Mouse (Mus musculus) retina, adult 2 months (tissue): ENCODE results near the gene Tuft1.
"Not testable (repeated sequence)": the region's sequence is repeated elsewhere in the genome, so short reads cannot be mapped to it uniquely, and the experiment has no call there.

Source experiments
- DNase-seq: peaks from one replicate; pipeline ENCODE4 v3.0.0-alpha.2; 2012; ENCODE audit warnings: low read depth, low spot score

Gene Tuft1

GRCm38 (mm10) chr3:94658740-94659095 lies at the start of gene Tuft1:
TSS of gene Tuft1 (minus strand) at chr3:94658872.
- not testable (repeated sequence) for DNase-seq

GRCm38 (mm10) chr3:94703364-94703763 lies 44.7 kb upstream of the Tuft1 start:
- not testable (repeated sequence) for DNase-seq

DNA sequence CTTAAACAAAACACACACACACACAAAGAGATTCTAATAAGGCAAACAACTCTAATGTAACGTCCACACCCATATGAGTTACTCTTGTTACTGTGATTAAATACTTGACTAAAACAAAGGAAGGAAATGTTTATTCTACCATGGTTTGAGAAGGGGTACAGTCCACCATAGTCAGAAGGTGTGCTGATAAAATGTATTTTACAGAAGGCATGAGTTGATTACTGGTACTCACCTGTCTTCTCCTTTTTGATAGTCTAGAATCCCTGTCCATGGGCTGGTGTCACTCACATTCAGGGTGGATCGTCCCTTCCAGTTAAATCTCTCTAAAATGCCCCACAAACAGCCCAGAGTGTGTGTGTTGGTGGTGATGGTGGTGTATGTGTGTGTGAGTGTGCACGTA lies 44.2 kb upstream of the Tuft1 start:
- no peak for DNase-seq

- not testable (repeated sequence) for DNase-seq
These were observed 43.6 kb upstream of the Tuft1 start for GRCm38 (mm10) chr3:94702163-94702810.

GRCm38 (mm10) chr3:94696257-94696656 lies 37.6 kb upstream of the Tuft1 start:
- not testable (repeated sequence) for DNase-seq

DNA sequence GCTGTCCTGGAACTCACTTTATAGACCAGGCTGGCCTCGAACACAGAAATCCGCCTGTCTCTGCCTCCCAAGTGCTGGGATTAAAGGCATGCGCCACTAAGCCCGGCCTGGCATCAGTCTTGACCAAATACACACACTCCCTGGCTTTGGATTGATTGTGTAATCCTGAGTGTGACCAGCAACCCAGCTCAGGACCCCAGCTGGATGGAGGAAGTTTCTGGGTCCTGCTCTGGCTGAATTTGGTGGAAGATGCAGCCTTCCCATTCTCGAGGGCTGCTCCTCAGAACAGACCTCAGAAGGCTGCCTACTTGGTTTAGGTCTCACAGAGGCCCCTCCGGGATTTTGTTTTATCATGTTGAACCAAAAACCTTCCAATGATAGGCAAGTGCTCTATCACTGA lies 36.9 kb upstream of the Tuft1 start:
- DNase-seq: not testable (repeated sequence)

DNA sequence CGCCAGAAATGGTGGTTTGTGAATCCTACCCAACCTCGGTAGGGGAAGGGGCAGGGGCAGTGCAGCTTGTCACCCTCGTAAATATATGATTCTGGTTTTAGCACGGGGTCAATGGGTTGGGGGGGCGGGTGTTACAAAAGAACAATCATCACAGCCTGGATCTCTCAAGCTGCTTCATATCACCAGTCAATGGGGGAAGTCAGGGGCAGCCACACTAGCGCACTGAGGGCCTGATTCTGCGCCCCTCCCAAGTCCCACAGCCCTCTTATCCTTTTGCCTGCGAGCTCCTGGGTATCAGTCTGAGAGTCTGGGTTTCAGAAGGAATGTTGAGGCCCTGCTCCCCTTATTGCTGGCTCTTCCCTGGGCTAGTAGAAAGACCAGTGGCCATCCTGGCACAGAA lies 35.2 kb upstream of the Tuft1 start:
- DNase-seq: not testable (repeated sequence)

DNA sequence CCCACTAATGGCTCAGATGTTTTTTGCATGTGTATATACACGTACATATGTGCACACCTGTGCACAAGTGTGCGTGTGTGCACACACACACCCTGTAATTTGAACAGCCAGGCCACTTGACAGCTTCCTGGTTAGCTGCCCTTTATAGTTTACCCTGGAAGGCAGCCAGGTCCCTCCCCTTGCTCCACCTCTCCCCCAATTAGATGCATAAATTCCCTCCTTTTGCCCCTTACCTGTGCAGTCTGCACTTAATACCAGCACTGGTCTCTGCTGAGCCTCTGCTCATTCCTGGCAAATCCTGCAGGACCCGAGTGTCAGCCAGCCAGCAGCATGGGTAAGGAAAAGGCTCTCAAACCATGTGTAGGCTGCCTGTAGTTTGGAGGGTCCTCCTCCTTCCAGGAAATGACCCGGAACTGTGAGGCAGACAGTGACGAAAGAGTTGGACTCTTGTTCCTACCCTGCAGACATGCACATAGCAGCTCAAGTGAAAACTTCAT lies 34.7 kb upstream of the Tuft1 start, which contains the start of gene Selenbp2:
TSS of gene Selenbp2 (plus strand) at position 228 of the 497 bp plus-strand sequence.
- no peak for DNase-seq

DNA sequence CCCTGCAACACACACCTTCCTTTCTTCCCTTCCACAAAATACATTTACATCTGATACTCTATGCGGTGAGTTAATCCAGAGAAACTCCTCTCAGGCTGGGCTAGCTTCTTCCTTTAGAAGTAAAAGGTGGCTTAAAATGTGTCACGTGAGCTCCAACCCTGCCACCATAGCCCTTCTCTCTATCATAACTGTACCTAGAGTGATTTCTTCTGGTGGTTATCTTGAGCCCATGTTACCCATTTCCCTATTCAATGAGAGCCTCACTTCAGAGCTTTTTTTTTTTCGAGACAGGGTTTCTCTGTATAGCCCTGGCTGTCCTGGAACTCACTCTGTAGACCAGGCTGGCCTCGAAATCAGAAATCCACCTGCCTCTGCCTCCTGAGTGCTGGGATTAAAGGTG lies 33.0 kb upstream of the Tuft1 start:
- DNase-seq: not testable (repeated sequence)

- no peak for DNase-seq
These were observed 32.1 kb upstream of the Tuft1 start for GRCm38 (mm10) chr3:94690616-94691247.

GRCm38 (mm10) chr3:94690162-94690561 lies 31.5 kb upstream of the Tuft1 start:
- not testable (repeated sequence) for DNase-seq

DNA sequence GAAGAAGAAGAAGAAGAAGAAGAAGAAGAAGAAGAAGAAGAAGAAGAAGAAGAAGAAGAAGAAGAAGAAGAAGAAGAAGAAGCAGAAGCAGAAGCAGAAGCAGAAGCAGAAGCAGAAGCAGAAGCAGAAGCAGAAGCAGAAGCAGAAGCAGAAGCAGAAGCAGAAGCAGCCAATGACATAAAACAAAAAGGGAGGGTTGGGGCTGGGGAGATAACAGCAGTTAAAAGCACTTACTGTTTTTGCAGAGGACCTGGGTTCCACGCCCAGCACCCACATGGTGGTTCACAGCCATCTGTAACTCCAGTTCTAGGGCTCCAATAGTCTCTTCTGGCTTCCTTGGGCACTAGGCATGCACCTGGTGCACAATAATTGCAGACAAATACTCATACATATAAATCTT lies 30.5 kb upstream of the Tuft1 start:
- not testable (repeated sequence) for DNase-seq

- not testable (repeated sequence) for DNase-seq
These were observed 30.0 kb upstream of the Tuft1 start for GRCm38 (mm10) chr3:94688698-94689097.

GRCm38 (mm10) chr3:94685989-94686772 lies 27.5 kb upstream of the Tuft1 start:
- not testable (repeated sequence) for DNase-seq

- no peak for DNase-seq
These were observed 25.0 kb upstream of the Tuft1 start for GRCm38 (mm10) chr3:94683646-94684045.

DNA sequence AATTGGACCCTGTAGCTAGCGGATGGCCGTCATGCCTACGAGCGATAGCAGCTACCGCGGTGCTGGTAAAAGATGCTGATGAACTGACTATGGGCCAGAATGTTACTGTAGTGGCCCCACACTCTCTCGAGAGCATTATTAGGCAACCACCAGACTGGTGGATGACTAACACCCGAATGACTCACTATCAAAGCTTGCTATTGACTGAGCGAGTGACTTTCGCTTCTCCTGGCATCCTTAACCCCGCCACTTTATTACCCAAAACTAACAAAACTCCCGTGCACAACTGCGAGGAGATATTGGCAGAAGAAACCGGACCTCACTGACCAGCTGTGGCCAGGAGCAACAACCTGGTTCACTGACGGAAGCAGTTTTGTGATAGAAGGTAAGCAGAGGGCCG lies 22.1 kb upstream of the Tuft1 start:
- no peak for DNase-seq

GRCm38 (mm10) chr3:94680032-94680431 lies 21.4 kb upstream of the Tuft1 start:
- not testable (repeated sequence) for DNase-seq

DNA sequence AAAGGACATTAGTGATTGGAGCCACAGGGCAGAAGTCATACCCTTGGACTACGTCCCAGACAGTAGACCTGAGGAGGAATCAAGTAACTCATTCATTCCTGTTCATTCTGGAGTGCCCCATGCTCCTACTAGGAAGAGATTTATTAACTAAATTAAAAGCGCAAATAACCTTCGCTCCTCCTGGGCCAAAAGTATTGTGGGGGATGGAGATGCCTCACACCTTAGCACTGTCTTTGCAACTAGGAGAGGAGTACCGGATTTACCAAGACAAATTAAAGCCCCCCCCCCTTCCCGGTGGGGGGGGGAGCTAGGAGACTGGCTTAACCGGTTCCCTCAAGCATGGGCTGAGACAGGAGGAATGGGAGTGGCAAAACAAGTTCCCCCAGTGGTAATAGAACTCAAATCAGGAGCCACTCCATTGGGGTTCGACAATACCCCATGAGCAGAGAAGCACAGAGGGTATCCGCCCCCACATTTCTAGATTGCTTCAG lies 20.7 kb upstream of the Tuft1 start:
- DNase-seq: no peak

DNA sequence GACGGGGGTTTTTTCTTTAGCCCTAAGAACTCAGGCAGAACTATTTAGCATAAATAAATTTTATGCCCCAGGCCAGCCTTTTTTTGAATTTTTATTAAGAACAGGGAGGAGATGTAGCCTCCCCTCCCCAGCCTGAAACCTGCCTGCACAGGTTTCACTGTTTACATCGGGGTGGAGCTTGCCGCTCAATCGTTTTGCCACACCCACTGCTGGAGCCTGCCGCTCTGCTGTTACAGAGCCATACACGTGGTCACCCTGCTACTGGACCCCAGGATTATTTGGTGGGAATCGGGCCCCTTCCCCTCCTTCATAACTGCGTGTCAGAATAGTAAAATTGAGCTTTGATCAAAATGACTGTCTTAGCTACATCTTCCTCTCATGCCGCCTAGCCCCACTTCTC lies 16.4 kb upstream of the Tuft1 start:
- not testable (repeated sequence) for DNase-seq

- DNase-seq: not testable (repeated sequence)
These were observed 7.2 kb upstream of the Tuft1 start for GRCm38 (mm10) chr3:94665896-94666295.

GRCm38 (mm10) chr3:94665060-94665802 lies 6.6 kb upstream of the Tuft1 start:
- not testable (repeated sequence) for DNase-seq
